Mouse (Mus musculus) limb, embryonic 14.5 days (tissue): ENCODE data around the gene Mei1. TPM values are rescaled to one million over a fixed set of nuclear protein-coding genes. Genes with fewer than 3 reads are reported as not detected.

Experiments used
- ATAC-seq: fragments of 200-750 bp; cut with Nextera tagmentation; 2 replicates; pipeline ENCODE4 v1.8.0; 2017; ENCODE audit warnings: low read depth, moderate number of reproducible peaks, moderate TSS enrichment; ENCODE audit not compliant: low FRiP score
- DNase-seq: peaks from one replicate; pipeline ENCODE4 v3.0.0-alpha.2; 2015; ENCODE audit warnings: low spot score
- H3K27ac ChIP-seq: fragments of 300-500 bp; sonication (generic); replicated peaks from 2 replicates; pipeline ENCODE4 v1.5.1; 2014; ENCODE audit warnings: low read depth, mild to moderate bottlenecking, low read length, moderate library complexity, mixed read lengths
- H3K27me3 ChIP-seq: fragments of 300-500 bp; sonication (generic); 2 replicates; pipeline ENCODE4 v1.6.1; 2014; ENCODE audit warnings: low read length, mixed read lengths; ENCODE audit not compliant: control insufficient read depth, insufficient read depth
- H3K36me3 ChIP-seq: fragments of 300-500 bp; sonication (generic); 2 replicates; pipeline ENCODE4 v1.6.1; 2014; ENCODE audit warnings: mild to moderate bottlenecking, low read length, moderate library complexity, mixed read lengths; ENCODE audit not compliant: control insufficient read depth, insufficient read depth
- H3K4me1 ChIP-seq: fragments of 300-500 bp; sonication (generic); 2 replicates; pipeline ENCODE4 v1.6.1; 2014; ENCODE audit warnings: antibody characterized with exemption, low read length, mixed read lengths; ENCODE audit not compliant: control insufficient read depth, insufficient read depth
- H3K4me2 ChIP-seq: fragments of 300-500 bp; sonication (generic); replicated peaks from 2 replicates; pipeline ENCODE4 v1.6.1; 2014; ENCODE audit warnings: low read depth, mild to moderate bottlenecking, low read length, moderate library complexity; ENCODE audit not compliant: severe bottlenecking
- H3K4me3 ChIP-seq: fragments of 300-500 bp; sonication (generic); replicated peaks from 2 replicates; pipeline ENCODE4 v1.5.1; 2014; ENCODE audit warnings: low read length
- H3K9ac ChIP-seq: fragments of 300-500 bp; sonication (generic); 2 replicates; pipeline ENCODE4 v1.6.1; 2014; ENCODE audit warnings: mild to moderate bottlenecking, low read depth, low read length, moderate library complexity; ENCODE audit not compliant: severe bottlenecking
- H3K9me3 ChIP-seq: fragments of 300-500 bp; sonication (generic); 2 replicates; pipeline ENCODE4 v1.6.1; 2016; ENCODE audit warnings: low read length; ENCODE audit not compliant: control insufficient read depth
- POLR2A ChIP-seq: fragments of 200-500 bp; IDR thresholded peaks from 2 replicates; pipeline ENCODE4 v1.8.0; 2012; ENCODE audit warnings: inconsistent platforms, mild to moderate bottlenecking, moderate library complexity, borderline replicate concordance; ENCODE audit not compliant: insufficient read depth, insufficient read length; ENCODE audit errors: extremely low read depth
- WGBS: fragments of 180-500 bp; shearing (Covaris S2); extraction: QIAGEN DNeasy Blood & Tissue Kit; methylation state at CpG from one replicate; pipeline ENCODE4 v1.1.7; 2014; 5-methylcytosine and 5-hydroxymethylcytosine counted together
- polyA plus RNA-seq, 2 experiments: library from polyadenylated mRNA; depleted of rRNA in 1 of 2; stranded (reverse) in 1 of 2; unstranded in 1 of 2; fragments of >200 nt; fragmentation: Nextera tagmentation in 1 of 2; extraction: Ambion mirVana in 1 of 2; gene quantifications; 2 replicates each; pipeline versions ENCODE4 v1.2.1 to v1.2.3; 2012 to 2014

Mei1 gene
- polyA plus RNA-seq (2012; rRNA removed) (0.14 and 0.16 TPM in 2 replicates), polyA plus RNA-seq (2014; fragmentation: Nextera tagmentation; extraction: Ambion mirVana) (0.12 TPM in 1 of 2 replicates, not detected in the other)

DNA sequence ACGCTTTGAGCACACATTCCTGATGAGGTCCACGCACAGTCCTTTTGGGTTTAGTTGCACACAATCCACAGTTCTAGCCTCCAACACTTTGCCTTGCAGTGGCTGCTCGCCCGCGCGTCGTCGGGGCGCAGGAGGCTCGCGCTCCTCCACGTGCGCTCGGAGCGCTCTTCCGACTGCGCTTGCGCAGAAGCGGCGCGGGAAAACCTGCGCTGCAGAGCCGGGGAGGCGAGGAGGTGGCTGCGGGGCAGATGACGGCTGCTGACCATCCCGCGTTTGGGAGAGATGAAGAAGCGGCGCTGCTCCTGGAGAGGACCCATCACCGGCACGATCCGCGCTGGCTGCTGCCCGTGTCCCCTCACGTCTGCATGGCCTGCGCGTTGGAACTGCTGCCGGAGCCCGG is at the start of gene Mei1:
Mei1 (plus strand) TSS at position 99 of the 400 bp plus-strand sequence.
- Histone ChIP-seq H3K27ac (no peak within 1 kb of the TSS), H3K36me3 (no peaks in the 10 kb centered on the region), H3K4me3 (peak within 1 kb of the TSS; percentile 19), H3K4me1 (no peaks in the 10 kb centered on the region; the same call in 1 of the 2 replicates), H3K4me2 (peak within 1 kb of the TSS; percentile 36), H3K9me3 (0 out of 2 replicates have a peak, but pooled peaks cover 6% of the 10 kb centered on the region), H3K9ac (no peak within 1 kb of the TSS), H3K27me3 (peaks cover 25% of the 10 kb centered on the region)
- no peak for TF ChIP-seq POLR2A
- WGBS = 21% methylated on average over 37 of the region's 40 CpGs
- no peak for ATAC-seq
- no peak for DNase-seq

DNA sequence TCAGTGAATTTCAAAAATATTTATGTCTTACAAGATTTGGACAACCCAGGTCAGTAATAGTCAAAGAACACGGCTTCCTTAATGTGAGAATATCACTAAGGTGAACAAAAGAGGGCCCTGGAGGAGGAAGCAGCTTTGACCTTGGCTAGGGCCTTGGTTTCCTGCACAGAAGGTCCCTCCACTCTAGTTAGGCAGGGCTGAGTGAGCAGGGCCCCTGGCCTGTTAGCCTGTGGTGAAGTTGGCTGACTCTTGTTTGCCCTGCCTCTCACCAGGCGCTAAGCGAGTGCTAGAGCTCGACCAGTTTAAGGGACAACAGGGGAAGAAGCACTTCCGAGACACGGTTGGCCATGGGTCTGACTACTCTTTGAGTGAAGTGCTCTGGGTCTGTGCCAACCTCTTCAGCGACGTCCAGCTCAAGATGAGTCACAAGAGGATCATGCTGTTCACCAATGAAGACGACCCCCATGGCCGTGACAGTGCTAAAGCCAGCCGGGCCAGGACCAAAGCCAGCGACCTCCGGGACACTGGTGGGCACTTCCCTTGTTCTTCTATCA is 47.2 kb upstream of the Mei1 start:
- H3K27me3 ChIP-seq = no peaks in the 10 kb centered on the region
- H3K9me3 ChIP-seq = no peaks in the 10 kb centered on the region
- no peak overlapping the region for H3K4me3 ChIP-seq
- no peak overlapping the region for H3K27ac ChIP-seq
- peaks cover 77% of the 10 kb centered on the region for H3K36me3 ChIP-seq
- DNase-seq = no peak
- H3K9ac ChIP-seq = no peak overlapping the region
- 93% methylated on average over 13 of the region's 13 CpGs for WGBS
- ATAC-seq = no peak
- H3K4me2 ChIP-seq = no peak overlapping the region
- H3K4me1 ChIP-seq = no peaks in the 10 kb centered on the region
- no peak for TF ChIP-seq POLR2A

DNA sequence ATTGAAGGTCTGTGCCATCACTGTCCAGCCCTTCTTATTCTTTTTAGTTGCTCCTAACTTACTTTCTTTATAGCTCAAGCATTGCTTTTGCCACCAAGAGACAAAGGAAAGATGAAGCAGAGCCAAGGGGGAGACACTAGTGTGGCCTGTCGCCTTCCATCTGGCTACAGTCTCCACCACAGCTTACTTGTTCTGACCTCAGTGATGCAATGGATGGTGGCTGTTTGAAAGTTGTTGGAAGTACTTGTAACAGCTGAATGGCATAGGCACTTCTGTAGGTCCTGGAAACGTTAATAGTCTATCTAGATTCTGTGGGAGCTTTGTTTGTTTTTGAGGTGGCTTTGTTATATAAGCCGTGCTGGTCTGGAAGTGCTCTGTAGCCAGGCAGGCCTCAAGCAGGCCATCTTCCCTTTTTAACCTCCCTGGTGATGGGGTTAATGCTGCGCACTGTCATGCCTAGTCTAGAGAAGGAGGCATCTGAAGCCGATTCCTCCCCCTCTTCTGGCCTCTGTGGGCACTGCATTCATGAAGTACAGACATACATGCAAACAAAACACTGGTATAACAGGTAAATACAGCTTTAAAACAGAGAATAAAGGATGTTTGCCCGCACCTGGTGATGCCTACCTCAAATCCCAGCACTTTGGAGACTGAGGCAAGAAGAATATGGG is 45.7 kb upstream of the Mei1 start:
- Histone ChIP-seq H3K27ac (no peak overlapping the region), H3K4me2 (no peak overlapping the region), H3K9me3 (no peaks in the 10 kb centered on the region), H3K36me3 (peaks cover 87% of the 10 kb centered on the region), H3K4me1 (no peaks in the 10 kb centered on the region), H3K4me3 (no peak overlapping the region), H3K9ac (no peak overlapping the region), H3K27me3 (no peaks in the 10 kb centered on the region)
- no peak for TF ChIP-seq POLR2A
- 90% methylated on average over 6 of the region's 6 CpGs for WGBS
- ATAC-seq = no peak
- no peak for DNase-seq

DNA sequence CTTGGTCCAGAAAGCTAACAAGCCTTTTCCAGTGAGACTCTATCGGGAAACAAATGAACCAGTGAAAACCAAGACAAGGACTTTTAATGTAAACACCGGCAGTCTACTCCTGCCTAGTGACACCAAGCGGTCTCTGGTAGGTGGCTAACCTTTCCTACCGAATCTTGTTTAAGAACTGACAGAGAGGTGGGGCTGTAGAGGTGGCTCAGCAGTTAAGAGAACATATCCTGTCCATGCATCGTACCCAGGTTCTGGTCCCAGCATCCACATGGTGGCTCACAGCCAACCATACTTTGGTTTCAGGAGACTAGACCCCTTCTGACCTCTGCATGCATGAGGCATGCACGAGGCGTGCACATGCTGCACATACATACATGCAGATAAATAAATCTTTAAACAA is 42.5 kb upstream of the Mei1 start:
- Histone ChIP-seq H3K27ac (no peak overlapping the region), H3K4me3 (no peak overlapping the region), H3K27me3 (no peaks in the 10 kb centered on the region), H3K9me3 (no peaks in the 10 kb centered on the region), H3K4me1 (no peaks in the 10 kb centered on the region), H3K4me2 (no peak overlapping the region), H3K36me3 (peaks cover 88% of the 10 kb centered on the region), H3K9ac (no peak overlapping the region)
- WGBS = 92% methylated on average over 7 of the region's 7 CpGs
- TF ChIP-seq POLR2A = no peak
- no peak for ATAC-seq
- no peak for DNase-seq

- no peak for DNase-seq
- H3K36me3 ChIP-seq = peaks cover 89% of the 10 kb centered on the region
These were observed 42.1 kb upstream of the Mei1 start for GRCm38 (mm10) chr15:82027726-82028125.

More at GRCm38 (mm10) chr15:82027726-82028125, 42.1 kb upstream of the Mei1 start:
- TF ChIP-seq POLR2A = no peak
- no peaks in the 10 kb centered on the region for H3K9me3 ChIP-seq
- H3K27me3 ChIP-seq = no peaks in the 10 kb centered on the region
- no peak overlapping the region for H3K9ac ChIP-seq
- ATAC-seq = no peak
- H3K4me1 ChIP-seq = no peaks in the 10 kb centered on the region
- no peak overlapping the region for H3K4me2 ChIP-seq
- H3K4me3 ChIP-seq = no peak overlapping the region
- WGBS = 83% methylated on average over 7 of the region's 7 CpGs
- H3K27ac ChIP-seq = no peak overlapping the region
